Mouse (Mus musculus): Measurements from ENCODE around the gene Fam213a. TPM values are rescaled to one million over a fixed set of nuclear protein-coding genes. Genes with fewer than 3 reads are reported as not detected.

Gene Fam213a
- polyA plus RNA-seq, 2 experiments = 39.4 to 41.8 TPM

- H3K9ac ChIP-seq (replicated peaks) = peak overlapping the region; percentile 48
- peak overlapping the region; percentile 29 for H3K4me2 ChIP-seq (ENCODE audit: low read depth)
- no peaks in the 10 kb centered on the region for H3K9me3 ChIP-seq (ENCODE audit: control insufficient read depth, low read length)
- no peak for DNase-seq (ENCODE audit: low read depth in 3 of 3, low spot score in 3 of 3)
- WGBS (ENCODE audit: insufficient replicate concordance) = 27% methylated on average over 10 of the region's 10 CpGs
- H3K27me3 ChIP-seq (ENCODE audit: control insufficient read depth, insufficient read depth, low read length) = no peaks in the 10 kb centered on the region
- H3K4me3 ChIP-seq (ENCODE audit: insufficient read depth in 1 of 2, low read depth in 2 of 2, low read length in 2 of 2) = no peak overlapping the region
- peaks cover 63 to 78% of the 10 kb centered on the region in 2 experiments for H3K4me1 ChIP-seq (replicated peaks; ENCODE audit: control insufficient read depth in 2 of 2, insufficient read depth in 2 of 2, low read length in 1 of 2)
- peak; percentile 1; the same call in 1 of the 2 replicates for ATAC-seq (ENCODE audit: insufficient read depth)
- peak overlapping the region; percentile 40 for H3K27ac ChIP-seq
- TF ChIP-seq EP300 (IDR thresholded peaks at IDR 0.05; ENCODE audit: low read depth) = no peak
- no peak for TF ChIP-seq CTCF (IDR thresholded peaks at IDR 0.05; ENCODE audit: low read depth)
- H3K36me3 ChIP-seq (replicated peaks; ENCODE audit: control insufficient read depth, insufficient read depth, low read depth) = no peaks in the 10 kb centered on the region
These were observed 57.9 kb downstream of the Fam213a start for GRCm38 (mm10) chr14:40955596-40956251.

DNA sequence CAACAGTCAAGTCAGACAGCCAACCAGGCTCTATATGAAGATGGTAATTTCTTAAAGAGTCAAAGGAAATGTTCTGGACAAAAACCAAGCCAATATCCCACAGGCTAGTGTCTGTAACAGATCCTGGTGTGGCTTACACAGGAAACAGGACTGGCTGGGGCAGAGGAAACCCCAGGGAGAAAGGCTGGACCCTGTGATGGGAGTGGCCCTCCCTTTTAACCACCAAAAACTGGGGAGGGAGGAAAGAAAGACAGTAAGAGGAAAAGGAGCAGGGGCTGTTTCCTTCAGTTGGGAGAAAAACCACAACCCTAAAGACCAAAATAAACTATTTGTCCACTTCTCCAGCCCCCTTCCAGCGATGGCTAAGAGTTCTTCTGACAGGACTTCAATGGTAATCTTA is 58.4 kb downstream of the Fam213a start:
- H3K9ac ChIP-seq (replicated peaks) = no peak overlapping the region; the same call in 1 of the 2 replicates

DNA sequence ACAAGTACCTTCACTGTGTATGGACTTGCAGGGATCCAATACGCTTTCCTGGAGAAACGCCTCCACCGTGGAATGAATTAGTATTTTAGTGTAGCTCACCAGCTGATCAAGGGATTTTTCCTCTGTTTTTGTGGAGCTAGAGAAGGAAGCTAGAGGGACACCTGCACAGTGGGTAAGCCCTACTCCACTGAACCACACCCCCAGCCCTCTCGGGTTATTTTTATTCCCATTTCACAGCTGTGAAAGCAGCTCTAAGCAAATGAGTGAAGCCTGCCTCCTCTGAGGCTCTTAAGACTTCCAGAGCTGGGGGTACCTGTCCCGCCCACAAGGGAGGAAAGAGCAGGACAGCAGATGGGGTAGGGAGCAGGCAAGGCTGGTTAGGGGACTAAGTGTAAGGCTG is 60.2 kb downstream of the Fam213a start:
- no peak for DNase-seq (ENCODE audit: low read depth in 3 of 3, low spot score in 3 of 3)
- Histone ChIP-seq H3K4me2 (ENCODE audit: low read depth) (no peak overlapping the region), H3K27me3 (ENCODE audit: control insufficient read depth, insufficient read depth, low read length) (no peaks in the 10 kb centered on the region), H3K36me3 (replicated peaks; ENCODE audit: control insufficient read depth, insufficient read depth, low read depth) (no peaks in the 10 kb centered on the region), H3K4me3 (ENCODE audit: insufficient read depth in 1 of 2, low read depth in 2 of 2, low read length in 2 of 2) (no peak overlapping the region), H3K9me3 (ENCODE audit: control insufficient read depth, low read length) (no peaks in the 10 kb centered on the region), H3K4me1 (replicated peaks; ENCODE audit: control insufficient read depth in 2 of 2, insufficient read depth in 2 of 2, low read length in 1 of 2) (peaks cover 45 to 73% of the 10 kb centered on the region in 2 experiments), H3K9ac (replicated peaks) (no peak overlapping the region), H3K27ac (no peak overlapping the region)
- TF ChIP-seq CTCF (IDR thresholded peaks at IDR 0.05; ENCODE audit: low read depth) = no peak
- TF ChIP-seq EP300 (IDR thresholded peaks at IDR 0.05; ENCODE audit: low read depth) = no peak
- 70% methylated on average over 5 of the region's 5 CpGs for WGBS (ENCODE audit: insufficient replicate concordance)
- no peak for ATAC-seq (ENCODE audit: insufficient read depth)

More for the DNA sequence above, 58.4 kb downstream of the Fam213a start:
- no peaks in the 10 kb centered on the region for H3K9me3 ChIP-seq (ENCODE audit: control insufficient read depth, low read length)
- H3K4me3 ChIP-seq (ENCODE audit: insufficient read depth in 1 of 2, low read depth in 2 of 2, low read length in 2 of 2) = no peak overlapping the region
- no peaks in the 10 kb centered on the region for H3K27me3 ChIP-seq (ENCODE audit: control insufficient read depth, insufficient read depth, low read length)
- peak overlapping the region; percentile 29; the same call in 1 of the 2 replicates for H3K4me2 ChIP-seq (ENCODE audit: low read depth)
- 15% methylated on average over 1 of the region's 1 CpGs for WGBS (ENCODE audit: insufficient replicate concordance)
- peaks cover 59 to 78% of the 10 kb centered on the region in 2 experiments for H3K4me1 ChIP-seq (replicated peaks; ENCODE audit: control insufficient read depth in 2 of 2, insufficient read depth in 2 of 2, low read length in 1 of 2)
- H3K36me3 ChIP-seq (replicated peaks; ENCODE audit: control insufficient read depth, insufficient read depth, low read depth) = no peaks in the 10 kb centered on the region
- DNase-seq (ENCODE audit: low read depth in 3 of 3, low spot score in 3 of 3) (no peak), ATAC-seq (ENCODE audit: insufficient read depth) (no peak)
- H3K27ac ChIP-seq = peak overlapping the region; percentile 10; the same call in 1 of the 2 replicates
- TF ChIP-seq EP300 (IDR thresholded peaks at IDR 0.05; ENCODE audit: low read depth) (no peak), CTCF (IDR thresholded peaks at IDR 0.05; ENCODE audit: low read depth) (no peak)

- ATAC-seq (ENCODE audit: insufficient read depth) = no peak
- WGBS (ENCODE audit: insufficient replicate concordance) = 68% methylated on average over 2 of the region's 2 CpGs
- H3K4me3 ChIP-seq (ENCODE audit: insufficient read depth in 1 of 2, low read depth in 2 of 2, low read length in 2 of 2) = no peak overlapping the region
- no peak overlapping the region for H3K4me2 ChIP-seq (ENCODE audit: low read depth)
- TF ChIP-seq EP300 (IDR thresholded peaks at IDR 0.05; ENCODE audit: low read depth) (no peak), CTCF (IDR thresholded peaks at IDR 0.05; ENCODE audit: low read depth) (no peak)
- H3K9me3 ChIP-seq (ENCODE audit: control insufficient read depth, low read length) = no peaks in the 10 kb centered on the region
- no peaks in the 10 kb centered on the region for H3K27me3 ChIP-seq (ENCODE audit: control insufficient read depth, insufficient read depth, low read length)
- H3K36me3 ChIP-seq (replicated peaks; ENCODE audit: control insufficient read depth, insufficient read depth, low read depth) = no peaks in the 10 kb centered on the region
- peaks cover 45 to 73% of the 10 kb centered on the region in 2 experiments for H3K4me1 ChIP-seq (replicated peaks; ENCODE audit: control insufficient read depth in 2 of 2, insufficient read depth in 2 of 2, low read length in 1 of 2)
- H3K9ac ChIP-seq (replicated peaks) = no peak overlapping the region
- H3K27ac ChIP-seq = no peak overlapping the region
- no peak for DNase-seq (ENCODE audit: low read depth in 3 of 3, low spot score in 3 of 3)
These were observed 60.9 kb downstream of the Fam213a start for GRCm38 (mm10) chr14:40952715-40953114.

DNA sequence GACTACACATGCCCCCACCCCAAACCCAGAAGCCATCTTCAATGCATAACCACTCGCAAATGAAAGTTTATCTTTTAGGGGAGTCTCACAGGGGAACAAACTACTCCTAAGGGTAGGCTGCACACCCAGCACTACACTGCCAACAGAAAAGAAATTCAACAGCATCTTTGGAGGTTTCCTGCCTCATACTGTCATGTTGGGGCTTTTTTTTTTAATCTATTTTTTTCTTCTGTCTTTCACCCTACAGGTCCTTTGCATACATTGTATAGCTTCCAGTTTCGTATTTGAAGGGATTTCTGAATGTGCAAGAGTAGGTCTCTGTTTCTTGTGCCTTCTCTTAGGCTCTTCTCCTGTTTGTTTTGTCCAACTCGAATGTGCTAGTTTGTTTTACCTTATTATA is 61.3 kb downstream of the Fam213a start:
- Histone ChIP-seq H3K9me3 (ENCODE audit: control insufficient read depth, low read length) (no peaks in the 10 kb centered on the region), H3K27me3 (ENCODE audit: control insufficient read depth, insufficient read depth, low read length) (no peaks in the 10 kb centered on the region), H3K4me2 (ENCODE audit: low read depth) (no peak overlapping the region), H3K36me3 (replicated peaks; ENCODE audit: control insufficient read depth, insufficient read depth, low read depth) (no peaks in the 10 kb centered on the region), H3K4me1 (replicated peaks; ENCODE audit: control insufficient read depth in 2 of 2, insufficient read depth in 2 of 2, low read length in 1 of 2) (peaks cover 42 to 75% of the 10 kb centered on the region in 2 experiments), H3K4me3 (ENCODE audit: insufficient read depth in 1 of 2, low read depth in 2 of 2, low read length in 2 of 2) (no peak overlapping the region), H3K27ac (no peak overlapping the region), H3K9ac (replicated peaks) (no peak overlapping the region)
- no peak for ATAC-seq (ENCODE audit: insufficient read depth)
- DNase-seq (ENCODE audit: low read depth in 3 of 3, low spot score in 3 of 3) = no peak
- TF ChIP-seq CTCF (IDR thresholded peaks at IDR 0.05; ENCODE audit: low read depth) (no peak), EP300 (IDR thresholded peaks at IDR 0.05; ENCODE audit: low read depth) (no peak)
- WGBS (ENCODE audit: insufficient replicate concordance) = 58% methylated on average over 3 of the region's 3 CpGs

Measured in liver, embryonic 14.5 days (tissue).